Mouse (Mus musculus): ENCODE results near the gene Dclk1. TPM values are rescaled to one million over a fixed set of nuclear protein-coding genes. Genes with fewer than 3 reads are reported as not detected.
A peak's percentile ranks its signal among the peaks of the same experiment; 100 is the strongest.

Dclk1 gene
- total RNA-seq, 2 experiments from 2014 or later, result 577 to 611 TPM

DNA sequence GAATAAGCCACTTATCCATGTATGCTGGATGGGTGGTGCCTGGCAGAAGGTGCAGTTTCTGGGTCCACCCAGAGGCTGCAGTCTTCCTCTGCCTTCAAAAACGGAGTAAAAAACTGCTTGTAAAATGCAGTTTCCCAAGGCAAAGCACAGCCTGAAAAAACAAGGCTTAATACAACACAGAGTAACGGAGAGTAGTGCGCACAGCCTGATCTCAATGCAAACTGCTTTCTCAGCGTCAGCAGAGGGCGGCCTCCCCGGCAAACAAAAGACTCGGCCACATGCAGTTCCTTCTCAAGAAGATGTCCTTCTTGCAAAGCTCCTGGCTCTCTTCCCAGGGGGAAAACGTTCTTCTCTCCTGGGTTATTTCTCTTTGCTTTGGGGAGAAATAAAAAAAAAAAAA lies 300.1 kb downstream of the Dclk1 start:
- peak in 1 of 2 experiments; percentile 65 for DNase-seq

DNA sequence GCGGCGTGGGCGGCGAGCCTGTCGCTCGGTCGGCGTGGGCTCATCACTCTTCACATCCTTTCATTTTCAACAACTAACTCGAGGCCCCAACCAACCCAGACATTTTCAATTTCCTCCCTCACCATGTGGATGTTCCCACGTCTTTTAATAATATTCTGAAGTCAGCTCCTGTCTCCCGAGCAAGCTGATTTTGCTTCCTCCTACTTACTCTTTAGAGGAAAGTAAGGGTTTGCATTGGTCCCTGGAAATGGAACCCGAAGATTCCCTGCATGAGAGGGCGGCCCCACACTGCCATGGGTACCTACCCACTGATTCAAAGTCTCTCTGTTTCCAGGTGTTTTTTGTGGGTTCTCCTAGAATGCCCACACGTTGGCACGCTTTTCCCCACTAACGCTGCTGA lies 300.8 kb downstream of the Dclk1 start:
- peak in 1 of 2 experiments; percentile 51 for DNase-seq

DNA sequence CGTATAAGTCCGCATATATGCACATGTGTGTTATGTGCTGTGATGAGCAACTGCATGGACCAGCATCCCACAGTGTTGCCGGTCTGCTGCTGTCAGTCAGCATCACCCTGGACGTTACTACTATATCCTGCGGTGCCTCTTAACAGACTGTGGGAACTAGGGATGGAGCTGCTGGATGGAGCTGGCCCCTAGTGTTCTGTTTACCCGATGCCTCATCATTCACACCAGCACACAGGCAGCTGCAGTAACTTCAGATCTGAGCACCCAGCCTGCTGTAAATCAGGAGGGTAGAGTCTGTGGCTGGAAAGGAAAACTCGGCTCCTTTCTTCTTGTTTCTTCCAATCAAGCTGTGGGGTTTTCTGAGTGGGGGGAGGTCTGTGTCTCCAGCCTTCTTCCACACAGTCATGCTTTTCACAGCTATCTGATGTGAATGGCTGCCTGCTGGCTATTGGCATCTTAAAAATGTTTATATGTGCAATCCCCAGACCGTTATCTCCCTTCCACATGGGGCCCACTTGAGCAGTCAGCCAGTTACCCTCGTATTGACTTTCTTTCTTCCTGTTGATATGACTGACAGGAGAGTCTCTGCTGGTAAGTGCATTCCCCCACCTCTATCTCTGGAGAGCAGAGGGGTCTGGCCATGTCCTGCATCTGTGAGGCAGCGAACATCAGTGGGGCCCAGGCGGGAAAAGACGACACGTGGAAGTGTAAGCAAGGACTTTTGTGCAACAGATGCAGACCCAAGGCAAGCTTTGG lies 301.9 kb downstream of the Dclk1 start:
- DNase-seq, result no peak

DNA sequence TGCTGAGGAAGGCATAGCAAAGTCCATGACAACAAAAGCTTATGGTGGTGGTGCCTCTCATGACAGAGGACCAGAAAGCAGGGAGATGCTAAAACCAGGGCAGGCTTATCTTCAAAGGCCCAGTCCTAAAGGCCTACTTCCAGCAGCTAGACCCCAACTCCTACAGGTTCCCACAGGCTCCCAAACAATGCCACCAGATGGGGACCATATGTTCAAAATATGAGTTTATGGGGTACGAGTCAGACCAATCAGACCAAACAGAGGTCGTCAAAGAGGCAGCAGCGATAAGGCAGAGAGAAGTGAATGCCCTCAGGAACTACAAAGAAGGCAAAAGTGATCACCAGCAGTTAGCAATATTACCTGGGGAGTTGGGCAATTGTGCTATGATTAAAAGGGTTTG lies 303.1 kb downstream of the Dclk1 start:
- DNase-seq, result no peak

DNA sequence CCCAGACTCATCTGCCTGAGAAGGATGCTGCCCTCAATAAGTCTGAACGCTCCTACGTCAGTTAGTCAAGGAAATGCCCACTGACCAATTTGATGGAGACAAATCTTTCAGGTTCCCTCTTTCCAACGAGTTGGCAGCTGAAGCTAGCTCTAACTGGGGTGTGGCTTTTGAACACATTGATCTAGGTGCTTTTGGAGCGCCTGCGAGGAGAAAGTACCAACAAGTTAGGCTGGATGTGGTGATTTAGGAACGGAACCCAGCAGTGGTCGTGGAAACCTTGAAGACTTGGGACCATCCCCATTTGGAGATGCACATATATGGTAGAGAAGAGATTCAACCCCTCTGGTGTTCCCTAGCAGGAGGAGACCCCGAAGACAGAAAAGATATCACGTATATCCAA lies 303.8 kb downstream of the Dclk1 start:
- DNase-seq, result no peak

DNA sequence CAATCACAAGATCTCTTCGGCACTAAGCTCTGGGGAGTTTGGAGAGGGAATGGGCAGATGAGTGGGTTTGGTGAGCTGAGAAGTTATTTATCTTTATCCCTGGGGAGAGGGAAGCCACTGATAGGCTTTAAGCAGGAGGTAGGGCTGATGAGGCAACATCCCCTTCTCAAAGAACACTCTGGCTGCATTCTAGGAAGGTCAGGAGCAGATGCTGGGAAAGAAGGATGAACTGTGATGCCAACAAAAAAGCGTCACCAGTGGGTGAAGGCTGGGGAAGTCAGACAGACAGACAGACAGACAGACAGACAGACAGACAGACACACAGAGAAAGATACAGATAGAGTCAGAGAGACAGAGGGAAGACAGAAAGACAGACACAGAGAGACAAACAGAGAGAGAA lies 304.9 kb downstream of the Dclk1 start:
- DNase-seq, result no peak

DNA sequence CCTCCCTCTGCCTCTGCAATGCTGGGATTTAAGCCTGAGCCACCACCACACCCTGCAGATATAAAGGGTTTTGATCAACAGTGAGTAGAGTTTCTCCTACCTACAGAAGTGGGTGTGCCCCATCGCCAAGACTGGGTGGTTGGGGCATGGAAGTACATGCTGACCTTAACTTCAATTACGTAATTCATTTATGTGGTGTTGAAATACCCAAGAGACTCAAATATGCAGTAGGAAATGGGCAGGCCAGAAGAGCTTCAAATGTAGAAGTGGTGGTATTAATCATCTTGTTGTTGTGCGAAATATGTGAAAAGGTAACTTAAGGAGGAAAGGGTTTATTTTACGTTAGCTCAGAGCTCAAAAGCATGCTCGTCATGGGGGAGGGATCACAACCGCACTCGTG lies 307.2 kb downstream of the Dclk1 start:
- no peak for DNase-seq

DNA sequence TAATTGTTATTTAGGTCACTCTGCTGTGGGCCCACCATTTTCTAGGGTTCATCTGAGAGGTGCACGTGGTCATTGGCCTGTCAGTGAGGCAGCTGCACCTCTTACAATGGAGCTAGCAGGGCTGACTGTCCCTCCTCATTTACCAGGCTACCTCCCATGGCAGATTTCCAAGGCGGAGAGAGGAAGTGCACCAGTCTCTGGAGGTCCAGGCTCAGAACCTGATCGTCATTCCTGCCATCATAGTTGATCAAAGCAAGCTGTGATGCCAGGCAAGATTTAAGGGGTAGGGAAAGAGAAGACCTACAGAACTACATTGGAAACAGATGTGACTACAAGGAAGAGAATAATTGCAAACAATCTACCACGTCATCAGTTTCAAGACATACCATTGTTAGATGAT lies 308.8 kb downstream of the Dclk1 start:
- DNase-seq, result no peak

DNA sequence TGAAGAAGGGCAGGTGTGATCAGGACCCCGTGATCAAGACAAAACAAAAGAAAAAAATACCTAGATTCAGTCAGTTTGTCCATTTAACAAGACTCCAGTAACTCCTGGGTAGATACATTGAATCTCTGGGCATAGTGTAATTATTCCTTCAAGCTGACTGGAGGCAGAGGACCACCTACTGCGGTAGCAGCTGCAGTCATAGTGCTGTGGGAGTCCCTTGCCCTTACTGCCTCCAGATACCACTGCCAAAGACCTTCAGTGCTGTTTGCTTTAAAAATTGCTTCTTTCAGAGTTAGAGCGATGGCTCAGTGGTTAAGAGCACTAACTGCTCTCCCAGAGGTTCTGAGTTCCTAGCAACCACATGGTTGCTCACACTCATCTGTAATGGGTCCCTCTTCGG lies 309.7 kb downstream of the Dclk1 start:
- no peak for DNase-seq

DNA sequence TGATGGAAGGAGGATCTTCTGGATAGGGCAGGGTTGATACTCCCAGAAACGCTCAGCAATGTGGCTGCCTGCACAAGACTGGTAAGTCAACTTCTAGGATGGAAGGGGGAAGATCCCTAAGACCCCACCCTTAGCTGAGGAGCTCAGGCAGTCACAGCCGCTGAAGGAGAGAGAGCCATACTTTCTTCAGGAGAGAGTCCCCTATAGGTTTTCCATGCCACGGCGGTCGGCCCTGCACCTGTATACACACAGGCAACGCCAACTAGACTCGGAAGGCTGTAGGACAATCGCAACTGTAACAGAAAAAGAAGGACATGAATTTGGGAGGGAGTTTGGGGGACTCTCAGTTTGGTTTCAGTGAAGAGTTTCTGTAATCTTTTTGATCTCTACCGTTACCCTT lies 310.9 kb downstream of the Dclk1 start:
- no peak for DNase-seq

DNA sequence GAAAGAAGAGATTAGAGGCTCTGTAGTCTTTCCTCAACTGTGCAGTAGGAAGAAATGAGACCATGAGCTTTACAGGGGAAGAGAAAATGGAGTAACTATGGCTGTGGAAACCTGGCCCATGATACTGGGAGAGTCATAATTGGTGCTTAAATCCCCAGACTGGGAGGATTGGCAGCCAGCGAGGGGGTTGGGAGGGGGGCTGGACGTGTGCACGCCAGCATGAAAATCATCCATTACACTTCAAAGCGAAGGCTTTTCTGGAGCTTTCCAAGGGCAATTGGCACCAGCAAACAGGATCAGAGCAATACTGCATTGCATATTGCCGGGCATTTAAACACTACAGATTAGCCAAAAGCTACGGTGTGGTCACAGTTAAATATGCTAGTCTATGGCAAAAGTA lies 313.7 kb downstream of the Dclk1 start:
- DNase-seq, result no peak

DNA sequence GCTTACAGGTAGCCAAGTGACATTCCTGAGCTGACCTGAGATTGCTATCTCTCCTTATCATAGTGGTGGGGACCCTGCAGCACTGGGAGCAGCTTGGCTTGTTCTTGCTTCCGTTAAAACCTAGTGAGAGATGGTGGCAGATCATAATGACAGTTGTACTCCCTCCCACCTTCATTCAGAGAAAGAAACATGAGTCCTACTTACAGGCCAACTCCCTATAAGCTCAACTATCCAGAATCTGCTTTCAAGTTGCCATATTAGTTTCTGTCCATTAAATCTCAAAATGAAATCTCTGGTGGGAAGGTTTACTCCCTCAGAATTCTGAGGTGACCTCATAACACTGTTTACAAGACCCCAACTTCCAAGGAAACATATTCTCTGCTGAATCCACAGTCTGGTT lies 316.4 kb downstream of the Dclk1 start:
- no peak for DNase-seq

DNA sequence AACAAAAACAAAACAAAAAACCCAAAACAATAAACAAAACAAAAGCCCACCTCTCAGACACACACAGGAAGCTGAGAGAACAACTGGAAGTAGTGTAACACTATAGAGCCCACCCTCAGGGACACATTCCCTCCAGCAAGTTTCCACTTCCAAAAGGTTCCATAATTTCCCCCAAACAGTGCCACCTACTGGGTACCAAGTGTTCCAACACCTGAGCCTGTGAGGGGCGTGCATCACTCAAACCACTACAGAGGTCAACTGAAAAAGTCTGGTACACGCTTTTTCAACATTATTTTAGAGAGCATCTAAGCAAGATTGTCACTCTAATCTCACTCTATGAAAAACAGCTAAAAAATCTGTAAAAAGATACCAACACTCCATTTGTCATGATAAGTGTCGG lies 325.3 kb downstream of the Dclk1 start:
- no peak for DNase-seq

DNA sequence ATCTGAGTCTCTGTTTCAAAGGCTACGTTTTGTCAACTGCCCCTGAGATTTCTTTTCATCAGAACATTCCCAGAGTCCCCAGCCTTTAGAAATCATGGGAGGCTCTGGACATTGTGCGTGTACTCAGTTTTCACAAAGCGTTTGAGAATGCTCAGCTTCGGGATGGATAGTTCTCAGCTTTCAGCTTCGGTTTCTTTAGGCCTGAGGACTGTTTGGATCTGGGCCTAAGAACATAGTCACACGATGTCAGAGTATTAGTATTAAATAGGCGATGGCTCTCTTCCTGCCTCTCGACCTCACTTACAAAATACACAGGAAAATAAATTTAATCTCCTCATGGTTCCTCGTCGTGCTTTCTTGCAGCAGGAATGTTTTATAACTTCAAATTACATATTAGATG lies 327.4 kb downstream of the Dclk1 start:
- DNase-seq, result no peak

DNA sequence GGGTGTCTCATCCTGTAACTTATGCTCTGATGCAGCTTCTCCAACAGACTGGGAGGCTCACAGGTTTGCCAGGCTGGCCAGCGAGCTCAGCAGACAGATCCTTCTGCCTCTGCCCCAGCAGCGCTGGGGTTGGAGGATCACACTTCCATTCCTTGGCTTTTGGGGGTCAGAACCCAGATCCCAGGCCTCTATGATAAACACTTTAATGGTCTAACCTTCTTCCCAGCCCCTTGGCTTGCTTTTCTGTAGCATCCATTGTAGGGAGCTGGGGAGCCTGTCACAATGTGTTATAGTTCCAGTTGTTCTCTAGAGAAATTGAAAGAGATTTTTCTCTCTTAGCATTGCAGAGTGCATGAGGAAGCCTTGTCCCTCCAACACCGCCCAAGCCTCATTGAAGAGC lies 328.9 kb downstream of the Dclk1 start:
- no peak for DNase-seq

DNA sequence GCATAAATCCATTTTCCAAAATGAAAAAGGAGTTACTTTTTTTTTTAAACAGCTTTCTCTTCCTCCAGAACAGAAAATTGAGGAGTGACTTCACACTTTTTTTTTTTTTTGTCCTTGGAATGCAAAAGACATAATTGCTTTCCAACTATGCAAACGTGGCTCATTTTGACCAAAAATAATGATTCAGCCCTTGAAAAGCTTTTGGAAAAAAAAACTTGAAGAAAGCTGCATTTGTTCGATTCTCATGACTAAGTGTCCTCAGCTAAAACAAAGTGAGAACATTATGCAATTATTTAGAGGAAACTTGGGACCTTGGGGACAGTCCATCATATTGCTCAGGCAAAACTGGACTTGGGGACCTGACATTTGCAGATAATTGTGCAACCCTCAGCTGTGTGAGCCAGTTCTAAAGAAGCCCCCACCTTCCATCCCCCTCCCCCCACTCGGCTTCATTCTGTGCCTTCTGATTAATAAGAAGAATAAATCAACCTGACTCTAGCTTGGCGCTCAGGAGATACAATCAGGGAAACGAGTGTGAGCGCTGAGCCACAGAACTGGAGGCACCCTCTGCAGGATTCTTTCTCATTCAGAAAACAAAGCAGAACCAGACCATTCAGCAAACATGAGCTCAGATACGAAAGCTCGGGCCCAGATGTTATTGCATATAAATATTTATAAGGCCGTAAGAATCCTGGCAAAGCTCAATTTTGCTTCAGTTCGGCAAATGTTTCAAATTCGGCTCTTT lies 329.6 kb downstream of the Dclk1 start:
- DNase-seq, result no peak

DNA sequence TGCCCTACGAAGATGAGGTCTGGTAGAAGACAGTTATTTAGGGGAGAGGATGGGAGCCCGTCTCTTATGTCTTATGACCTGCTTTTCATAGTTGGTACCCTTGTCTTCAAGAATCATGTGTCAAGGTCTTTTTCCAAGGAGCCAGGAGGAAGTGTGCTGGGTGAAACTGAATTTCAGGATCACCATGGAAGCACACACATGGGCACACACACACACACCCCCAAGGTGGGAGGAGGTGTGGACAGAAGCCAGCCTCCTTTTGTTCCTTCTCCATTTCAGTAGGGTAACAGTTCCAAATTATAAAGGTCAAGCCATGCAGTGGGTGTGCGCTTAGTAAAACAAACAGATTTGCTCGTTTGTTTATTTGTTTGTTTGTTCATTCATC lies 330.1 kb downstream of the Dclk1 start:
- DNase-seq, result no peak

DNA sequence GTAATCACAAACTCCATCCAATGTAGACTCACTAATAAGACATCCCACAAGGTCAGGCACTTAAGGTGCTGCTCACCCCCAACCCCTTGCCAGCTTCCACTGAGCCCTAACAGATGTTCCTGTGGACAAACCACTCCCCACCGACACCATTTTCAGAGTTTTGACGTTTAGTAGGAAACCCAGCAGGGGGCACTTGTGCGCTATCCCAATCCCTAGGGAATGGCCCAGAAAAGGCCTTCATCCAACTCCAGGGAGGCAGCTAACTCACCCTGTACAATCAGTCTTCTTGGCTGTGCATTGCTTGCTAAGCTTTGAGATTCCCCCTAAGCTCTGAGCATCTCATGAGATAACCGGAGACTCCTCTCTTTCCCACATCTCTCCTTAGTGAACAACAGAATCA lies 331.8 kb downstream of the Dclk1 start:
- peak; percentile 45 to 50 for DNase-seq

DNA sequence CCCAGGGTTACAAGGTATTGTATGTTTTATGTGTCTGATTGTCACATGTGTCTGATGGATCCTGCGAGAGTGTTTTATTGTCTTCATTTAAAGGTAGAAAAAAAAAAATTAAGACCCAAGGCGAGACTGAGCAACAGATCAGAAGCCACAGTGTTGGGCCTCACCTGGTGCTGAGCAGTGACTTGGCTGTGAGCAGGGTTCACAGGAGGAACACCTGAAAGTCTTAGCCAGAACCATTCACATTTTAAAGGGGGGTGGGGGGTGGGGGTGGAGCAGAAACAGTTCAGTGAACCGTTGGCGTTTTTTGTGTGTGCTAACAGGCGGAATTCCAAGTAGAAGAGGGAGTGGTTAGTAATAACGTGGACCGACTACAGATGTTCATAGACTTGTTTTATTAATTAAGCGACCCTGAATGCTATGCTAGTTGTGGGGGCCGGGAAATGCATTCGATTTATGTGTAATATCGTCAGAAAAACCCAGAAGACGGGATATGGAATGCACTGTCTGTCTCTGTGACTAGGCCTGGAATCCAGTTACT lies 345.3 kb downstream of the Dclk1 start:
- no peak for DNase-seq

DNA sequence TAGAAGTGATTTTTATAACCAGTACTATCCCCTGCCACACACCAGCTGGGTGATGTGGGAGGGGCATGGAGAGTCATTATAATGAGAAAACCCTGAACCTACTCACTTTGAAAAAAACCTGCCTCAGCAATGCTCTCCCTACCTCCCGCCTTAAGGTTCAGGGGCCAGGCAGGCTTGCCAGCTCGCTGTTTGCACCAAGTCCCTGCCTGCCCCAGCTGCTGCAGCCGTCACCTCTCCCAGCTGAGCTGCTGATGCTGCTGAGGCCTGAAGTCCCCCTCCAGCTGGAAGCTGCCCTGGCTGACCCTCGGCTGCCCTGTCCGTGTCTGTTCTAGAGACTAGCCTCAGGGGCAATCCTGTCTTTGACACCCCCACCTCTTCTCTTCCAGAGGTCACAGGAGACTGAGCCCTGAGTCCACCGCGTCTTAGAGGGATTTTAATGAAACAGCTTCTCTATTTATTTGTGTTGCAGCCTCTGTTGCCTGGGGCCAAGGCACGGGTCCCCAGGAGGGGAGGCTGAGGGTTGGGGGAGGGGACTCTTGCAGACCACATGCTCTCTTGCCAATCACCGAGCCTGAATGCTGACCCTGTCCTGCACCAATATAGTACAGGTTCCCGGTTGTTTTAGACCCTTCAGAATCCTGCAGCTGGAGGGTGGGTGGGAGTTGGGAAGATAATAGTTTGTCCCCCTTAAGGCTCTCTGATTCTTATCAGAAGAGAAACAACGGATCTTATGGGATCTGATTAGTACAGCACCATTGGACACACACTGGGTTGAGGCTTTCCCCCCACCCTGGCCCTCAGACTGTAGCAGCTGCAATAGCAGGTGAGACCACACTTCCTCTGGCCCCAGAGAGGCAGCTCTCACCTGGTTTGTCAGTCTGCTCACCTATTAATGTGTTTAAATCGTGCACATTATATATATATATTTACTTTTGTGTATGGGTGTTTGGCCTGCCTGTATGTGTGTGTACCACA lies 346.1 kb downstream of the Dclk1 start:
- no peak for DNase-seq

Data from layer of hippocampus, postnatal 36 days (tissue).